Mouse (Mus musculus) myocyte (in vitro differentiated cells): ENCODE data around the gene Hsdl1. TPM values are rescaled to one million over a fixed set of nuclear protein-coding genes. Genes with fewer than 3 reads are reported as not detected.

Experiments
- polyA plus RNA-seq: library from polyadenylated mRNA; unstranded; fragments of >200 nt; fragmentation: generic; extraction: Trizol; gene quantifications from one replicate; pipeline ENCODE4 v1.2.1, GENCODE M21; 2012; ENCODE audit warnings: missing spikeins

Hsdl1 gene
- polyA plus RNA-seq, 1 experiment = 9.5 TPM

Other genes starting within 250 kb of the Hsdl1 start
- 238 TPM for gene Hsbp1, start 230.7 kb downstream of the Hsdl1 start, polyA plus RNA-seq
- 23.1 TPM for gene Mlycd, start 180.3 kb downstream of the Hsdl1 start, polyA plus RNA-seq
- 14.3 TPM for gene Osgin1, start 141.1 kb downstream of the Hsdl1 start, polyA plus RNA-seq
- not detected for gene Necab2, start 128.5 kb downstream of the Hsdl1 start, polyA plus RNA-seq
- gene Slc38a8, start 73.5 kb downstream of the Hsdl1 start, polyA plus RNA-seq = not detected
- gene Mbtps1, start 16.4 kb downstream of the Hsdl1 start, polyA plus RNA-seq = 70.8 TPM
- 0.01 TPM for gene Dnaaf1, start 52 bp upstream of the Hsdl1 start, polyA plus RNA-seq
- gene Taf1c, start 30.0 kb upstream of the Hsdl1 start, polyA plus RNA-seq = 6.8 TPM
- not detected for gene Adad2, start 37.6 kb upstream of the Hsdl1 start, polyA plus RNA-seq
- not detected for gene Kcng4, start 60.5 kb upstream of the Hsdl1 start, polyA plus RNA-seq
- gene Wfdc1, start 91.2 kb upstream of the Hsdl1 start, polyA plus RNA-seq = 1.1 TPM
- gene Atp2c2, start 124.8 kb upstream of the Hsdl1 start, polyA plus RNA-seq = 0.05 TPM
- gene Tldc1, start 203.2 kb upstream of the Hsdl1 start, polyA plus RNA-seq = 9.6 TPM